Mouse (Mus musculus) NIH3T3 (cell line): ENCODE results near the gene AC170998.1.
"Not testable (repeated sequence)": the region's sequence is repeated elsewhere in the genome, so short reads cannot be mapped to it uniquely, and the experiment has no call there.

Source experiments
- DNase-seq: peaks from one replicate; pipeline ENCODE4 v3.0.0-alpha.2; 2012; ENCODE audit warnings: low read depth

The AC170998.1 gene

GRCm38 (mm10) chr17:28757470-28757869 lies 31.6 kb downstream of the AC170998.1 start:
- peak; percentile 31 for DNase-seq

DNA sequence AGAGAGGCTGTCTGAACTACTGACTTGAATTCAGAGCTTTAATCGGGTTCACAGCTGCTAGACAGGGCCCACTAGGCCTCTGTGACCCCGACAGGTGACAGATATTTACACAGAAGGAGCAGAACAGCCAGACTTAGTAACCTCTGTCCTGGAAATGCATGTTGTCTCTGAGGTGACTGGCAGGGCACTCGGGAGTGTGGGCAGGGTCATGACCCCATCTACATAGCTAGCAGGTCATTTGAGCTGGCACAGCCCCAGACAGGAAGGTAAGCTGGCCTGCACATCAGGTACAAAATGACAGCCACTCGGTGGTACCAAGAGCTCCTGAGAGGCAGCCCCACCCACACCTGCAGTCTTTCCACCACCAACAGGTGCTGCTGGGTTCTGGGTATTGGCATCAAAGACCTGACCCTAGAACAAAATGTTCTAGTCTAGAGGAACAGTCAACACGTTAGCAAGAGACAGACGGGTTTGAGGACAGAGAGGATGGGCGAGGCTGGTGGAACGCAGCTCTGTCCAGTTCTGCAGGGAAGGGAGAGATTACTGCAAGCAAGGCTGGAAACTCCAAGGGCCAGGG lies 34.9 kb downstream of the AC170998.1 start:
- no peak for DNase-seq

GRCm38 (mm10) chr17:28761871-28762270 lies 36.0 kb downstream of the AC170998.1 start:
- DNase-seq, result peak; percentile 90

GRCm38 (mm10) chr17:28766203-28766602 lies 40.3 kb downstream of the AC170998.1 start:
- peak; percentile 73 for DNase-seq

DNA sequence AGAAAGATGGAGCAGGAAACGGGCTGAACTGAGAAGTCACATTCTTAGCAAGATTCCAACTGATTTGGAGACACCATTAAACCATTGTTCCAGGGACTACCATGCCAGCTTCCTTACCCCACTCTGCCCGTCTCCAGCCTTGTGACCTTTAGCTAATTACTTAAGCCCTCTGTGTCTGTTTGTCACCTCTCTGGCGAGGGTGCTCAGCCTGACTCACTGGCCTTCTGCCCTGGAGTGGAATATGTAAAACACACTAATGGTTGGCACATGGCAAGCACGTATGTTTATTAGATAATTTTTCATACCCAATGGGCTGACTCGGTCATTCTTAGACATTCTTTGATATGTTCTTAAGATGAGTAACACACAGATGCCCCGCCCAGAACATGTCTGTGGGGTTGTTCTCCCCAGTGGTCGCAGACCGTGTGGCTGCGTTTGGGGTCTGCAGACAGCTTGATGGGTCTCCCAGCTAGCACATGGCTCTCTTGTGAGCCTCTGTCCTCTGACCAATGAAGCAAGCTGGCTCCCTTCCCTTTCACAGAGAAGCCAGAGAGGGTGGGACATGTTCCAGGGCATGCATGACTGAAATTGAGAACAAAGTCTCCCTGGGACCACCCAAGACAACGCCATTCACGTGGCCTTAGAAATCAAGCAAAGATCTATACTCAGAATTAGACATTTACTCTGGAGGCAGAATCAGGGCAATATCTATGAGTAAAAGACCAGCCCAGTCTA lies 41.1 kb downstream of the AC170998.1 start:
- peak; percentile 33 for DNase-seq

DNA sequence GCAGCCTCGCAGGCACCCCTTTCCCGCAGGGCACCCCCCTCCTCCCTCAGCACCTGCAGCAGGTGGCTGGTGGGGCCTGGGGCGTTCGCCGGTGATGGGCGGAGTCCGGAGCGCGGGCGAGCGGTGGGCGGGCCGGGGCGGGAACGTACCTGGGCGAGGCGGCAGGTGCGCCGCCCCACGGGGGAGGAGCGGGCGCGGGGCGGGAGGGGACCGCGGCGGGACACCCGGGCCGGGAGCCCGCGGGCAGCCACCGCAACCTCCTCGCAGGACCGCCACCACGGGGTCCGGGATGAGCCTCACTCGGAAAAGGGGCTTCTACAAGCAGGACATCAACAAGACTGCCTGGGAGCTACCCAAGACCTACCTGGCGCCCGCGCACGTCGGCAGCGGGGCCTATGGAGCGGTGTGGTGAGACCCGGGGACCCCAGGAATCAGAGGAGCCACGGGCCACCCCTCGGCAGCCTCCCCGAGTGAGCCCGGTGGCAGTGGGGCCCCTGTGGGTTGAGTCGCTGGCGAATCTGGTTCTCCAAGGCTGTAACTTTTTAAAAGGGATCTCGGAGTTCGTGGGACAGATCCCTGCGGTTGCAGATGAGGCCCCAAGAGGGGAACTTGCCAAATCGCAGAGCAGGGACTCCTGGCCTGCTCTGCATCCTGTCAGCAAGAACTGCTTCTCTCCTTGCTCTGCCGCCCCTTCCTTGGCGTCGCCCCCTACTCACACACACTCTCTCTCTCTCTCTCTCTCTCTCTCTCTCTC lies 43.4 kb downstream of the AC170998.1 start, which contains the start of gene Mapk13:
TSS of gene Mapk13 (plus strand) at position 177 of the 754 bp plus-strand sequence.
- DNase-seq, result no peak

DNA sequence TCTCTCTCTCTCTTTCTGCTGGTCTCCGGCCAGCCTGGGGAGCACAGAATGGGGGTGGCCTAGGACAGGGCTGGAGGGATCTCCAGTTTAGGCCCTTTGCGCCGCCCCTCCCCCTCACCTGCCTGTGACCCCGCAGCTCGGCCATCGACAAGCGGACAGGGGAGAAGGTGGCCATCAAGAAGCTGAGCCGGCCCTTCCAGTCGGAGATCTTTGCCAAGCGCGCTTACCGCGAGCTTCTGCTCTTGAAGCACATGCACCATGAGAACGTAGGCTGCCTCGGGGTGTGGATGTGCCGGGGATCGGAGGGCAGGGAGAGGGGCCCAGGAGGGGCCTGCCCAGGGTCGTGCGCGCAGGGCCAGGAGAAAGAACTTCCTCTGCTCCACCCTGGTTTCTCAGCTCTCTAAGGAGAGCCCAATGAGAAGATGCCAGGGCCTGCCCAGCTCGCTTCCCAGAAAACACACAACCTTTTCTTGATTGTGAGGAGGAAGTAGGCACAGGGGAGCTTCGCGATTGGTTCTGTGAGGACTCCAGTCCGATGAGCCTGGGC lies 44.1 kb downstream of the AC170998.1 start:
- DNase-seq, result no peak

DNA sequence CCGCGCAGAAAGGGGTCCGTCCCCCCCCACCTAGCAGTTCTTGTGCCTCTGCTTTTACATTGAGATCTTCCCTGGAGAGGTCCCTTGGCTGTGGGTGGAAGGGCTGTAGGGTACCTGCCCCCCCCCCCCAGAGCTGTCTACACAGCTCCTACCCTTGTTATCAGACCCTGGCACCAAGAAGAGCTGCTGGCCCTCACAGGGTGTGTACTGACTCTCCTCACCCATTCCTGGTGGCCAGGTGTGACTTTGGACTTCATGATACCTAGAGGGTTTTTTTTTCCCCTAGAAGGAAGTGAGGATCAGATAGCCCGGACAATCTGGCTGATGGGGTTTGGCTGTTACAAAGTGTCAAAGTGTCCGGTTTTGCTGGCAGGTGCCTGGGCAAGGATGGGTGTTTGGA lies 45.4 kb downstream of the AC170998.1 start:
- no peak for DNase-seq

- DNase-seq, result not testable (repeated sequence)
Measured at GRCm38 (mm10) chr17:28774303-28774702, 48.4 kb downstream of the AC170998.1 start.

GRCm38 (mm10) chr17:28775161-28775560 lies 49.3 kb downstream of the AC170998.1 start:
- no peak for DNase-seq
